Mouse (Mus musculus) CH12F3 (cell line): Measurements from ENCODE around the gene Gm20388.

Experiments
- in situ Hi-C: fragments of 300-500 bp; cut with MboI; formaldehyde crosslinking; loops from 2 replicates; pipeline ENCODE4 v1.14.3; 2020; ENCODE audit warnings: low sequenced_read_pairs

Gene Gm20388

DNA sequence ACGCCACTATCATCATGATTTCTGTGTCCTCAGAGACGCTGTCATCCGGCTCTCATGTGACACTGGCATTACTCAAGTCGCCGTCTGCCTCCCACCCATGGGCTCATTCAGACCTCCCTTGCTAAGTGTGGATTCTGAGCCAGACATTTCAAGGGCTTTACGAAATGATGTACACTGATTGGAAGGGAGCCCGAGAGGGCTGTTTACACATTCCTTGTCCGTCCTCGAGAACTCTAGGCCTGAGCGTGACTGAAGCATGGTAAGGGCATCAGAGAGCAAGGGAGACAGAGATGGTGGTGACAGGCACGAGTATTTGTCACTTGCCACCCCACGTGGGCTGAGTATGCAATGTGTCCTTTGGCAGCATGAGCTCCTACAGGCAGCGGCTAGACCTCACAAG lies 4271.6 kb downstream of the Gm20388 start:
- in situ Hi-C loops = no loop called here

- in situ Hi-C loops = no loop called here
These were observed 4273.4 kb downstream of the Gm20388 start for GRCm38 (mm10) chr8:124184078-124184477.

- in situ Hi-C loops = no loop called here
These were observed 4273.9 kb downstream of the Gm20388 start for GRCm38 (mm10) chr8:124184507-124184906.

GRCm38 (mm10) chr8:124185081-124185480 lies 4274.4 kb downstream of the Gm20388 start:
- in situ Hi-C loops = no loop called here

GRCm38 (mm10) chr8:124190388-124190787 lies 4279.7 kb downstream of the Gm20388 start:
- in situ Hi-C loops = no loop called here

- in situ Hi-C loops = no loop called here
These were observed 4281.6 kb downstream of the Gm20388 start for GRCm38 (mm10) chr8:124192242-124192641.

GRCm38 (mm10) chr8:124192976-124193375 lies 4282.3 kb downstream of the Gm20388 start:
- in situ Hi-C loops = no loop called here

- in situ Hi-C loops = no loop called here
These were observed 4283.4 kb downstream of the Gm20388 start for GRCm38 (mm10) chr8:124193992-124194391.

GRCm38 (mm10) chr8:124196195-124196594 lies 4285.6 kb downstream of the Gm20388 start:
- in situ Hi-C loops = no loop called here

DNA sequence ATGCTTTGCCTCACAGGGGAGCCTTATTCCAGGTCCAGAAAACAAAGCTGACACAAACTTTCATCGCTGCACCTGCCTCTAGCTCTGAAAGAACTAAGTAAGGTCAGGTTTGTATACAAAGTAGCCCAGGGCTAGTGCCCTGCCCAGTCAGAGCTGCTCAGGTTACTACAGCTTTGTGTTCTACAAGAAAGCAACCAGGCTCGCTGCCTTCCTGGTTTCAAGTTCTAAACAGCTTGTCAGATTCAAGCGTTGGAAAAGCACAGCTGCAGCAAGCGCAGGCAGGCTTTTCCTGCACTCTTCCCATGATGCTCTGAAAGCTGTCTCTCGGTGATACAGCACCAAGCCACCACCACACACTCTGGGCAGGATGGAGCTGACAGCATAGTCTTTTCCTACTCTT lies 4286.2 kb downstream of the Gm20388 start:
- in situ Hi-C loops = no loop called here

DNA sequence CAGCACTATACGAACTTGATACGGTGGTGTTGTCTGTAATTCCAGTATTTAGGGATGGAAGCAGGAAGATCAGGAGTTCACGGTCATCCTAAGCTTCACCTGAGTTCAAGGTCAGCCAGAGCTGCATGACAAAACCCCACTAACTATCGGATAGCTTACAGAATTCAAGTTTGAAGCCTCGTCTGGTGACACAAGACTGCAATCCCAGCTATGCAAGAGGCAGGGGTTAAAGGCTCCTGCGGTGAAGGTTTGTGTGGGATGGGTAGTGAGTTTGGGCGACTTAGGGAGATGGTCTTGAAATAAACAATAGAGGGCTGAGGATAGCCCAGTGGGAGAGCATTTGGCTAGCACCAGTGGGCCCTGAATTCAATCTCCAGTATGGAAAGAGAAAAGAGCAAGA lies 4287.6 kb downstream of the Gm20388 start:
- in situ Hi-C loops = no loop called here

- in situ Hi-C loops = no loop called here
These were observed 4289.8 kb downstream of the Gm20388 start for GRCm38 (mm10) chr8:124200400-124200799.

GRCm38 (mm10) chr8:124201706-124202105 lies 4291.1 kb downstream of the Gm20388 start:
- in situ Hi-C loops = no loop called here

- in situ Hi-C loops = no loop called here
These were observed 4292.3 kb downstream of the Gm20388 start for GRCm38 (mm10) chr8:124202895-124203294.

- in situ Hi-C loops = no loop called here
These were observed 4293.5 kb downstream of the Gm20388 start for GRCm38 (mm10) chr8:124204001-124204601.

DNA sequence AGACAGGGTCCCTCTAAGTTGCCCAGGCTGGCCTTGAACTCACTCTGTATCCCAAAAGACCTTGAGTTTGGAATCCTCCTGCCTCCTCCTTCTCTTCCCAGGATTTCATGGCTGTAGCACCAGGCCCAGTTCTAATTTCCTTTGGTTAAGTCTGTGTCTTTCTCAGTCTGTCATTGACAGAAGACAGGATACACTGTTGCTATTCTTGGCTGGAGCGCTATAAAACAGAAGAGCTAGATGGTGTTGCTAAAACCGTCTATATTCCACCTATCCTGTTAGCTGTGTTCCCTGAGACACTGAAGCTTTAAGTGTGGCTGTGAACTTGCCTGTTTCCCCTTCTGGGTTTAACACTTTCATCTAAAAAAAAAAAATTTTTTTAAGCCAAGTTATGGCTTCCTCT lies 4301.5 kb downstream of the Gm20388 start:
- in situ Hi-C loops = no loop called here

- in situ Hi-C loops = no loop called here
These were observed 4306.3 kb downstream of the Gm20388 start for GRCm38 (mm10) chr8:124216951-124217350.

DNA sequence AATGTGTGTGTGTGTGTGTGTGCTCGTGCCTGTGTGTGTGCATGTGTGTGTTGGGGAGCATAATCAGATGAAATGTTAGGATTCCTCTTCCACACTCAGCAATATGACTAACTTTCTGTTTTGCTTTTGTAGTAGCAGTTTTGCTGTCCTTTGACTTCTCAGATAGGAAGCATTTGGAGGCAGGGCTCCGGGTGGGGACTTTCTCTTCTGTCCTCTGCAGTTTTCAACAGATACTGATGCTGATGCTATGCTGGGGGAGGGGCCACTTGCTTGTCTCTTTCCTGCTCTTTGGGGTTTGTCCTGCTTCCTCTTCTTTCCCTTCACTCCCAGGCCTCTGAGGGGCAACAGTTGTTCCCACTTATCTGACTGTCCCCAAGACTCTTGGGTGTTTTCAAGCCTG lies 4319.2 kb downstream of the Gm20388 start:
- in situ Hi-C loops = no loop called here

DNA sequence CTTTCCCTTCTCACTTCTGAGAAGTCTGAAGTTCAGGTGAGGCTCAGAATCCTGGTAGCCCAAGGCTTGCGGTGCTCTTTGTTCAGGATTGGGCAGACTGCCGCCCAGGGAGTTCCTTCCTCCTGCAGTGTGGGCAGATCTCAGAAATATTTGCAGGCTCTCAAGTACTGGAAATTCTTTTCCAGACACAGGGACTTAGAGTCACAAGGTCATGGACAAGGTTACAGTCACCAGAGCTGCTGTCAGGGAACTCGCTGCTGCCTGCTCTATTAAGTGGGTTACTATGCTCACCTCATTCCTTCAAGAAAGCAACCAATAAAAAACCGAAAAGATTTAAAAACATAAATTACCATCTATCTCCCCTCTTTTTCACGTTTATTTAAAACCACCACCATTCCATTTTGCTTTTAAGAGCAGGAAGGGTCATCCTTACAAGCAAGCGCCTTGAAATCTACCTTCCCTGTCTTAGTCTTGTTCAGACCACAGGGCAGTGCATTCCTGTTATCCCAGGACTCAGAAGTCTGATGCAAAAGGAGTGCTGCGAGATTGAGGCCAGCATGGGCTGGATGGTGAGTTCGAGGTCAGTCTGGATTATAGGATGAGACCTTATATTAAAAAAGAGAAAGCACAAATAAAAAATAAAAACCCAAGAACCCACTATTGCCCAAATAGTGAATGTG lies 4320.0 kb downstream of the Gm20388 start:
- in situ Hi-C loops = no loop called here

DNA sequence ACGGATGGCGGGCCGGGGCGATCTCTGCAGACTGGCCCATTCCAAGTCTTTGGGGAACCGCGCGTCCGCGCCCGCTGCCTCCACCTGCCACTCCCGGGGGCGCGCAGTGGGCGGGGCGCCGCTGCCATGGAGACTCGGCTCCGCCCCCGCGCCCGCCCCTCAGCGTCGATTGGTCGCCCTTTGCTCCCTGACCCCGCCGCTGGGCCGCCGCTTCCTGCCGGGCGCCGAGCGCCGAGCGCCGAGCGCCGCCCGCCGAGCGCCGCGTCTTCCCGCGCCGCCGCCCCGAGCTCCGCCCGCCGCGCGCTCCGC lies 4320.5 kb downstream of the Gm20388 start, which contains the start of gene Galnt2:
Galnt2 (plus strand) TSS at position 216 of the 309 bp plus-strand sequence.
- in situ Hi-C loops = no loop called here

- in situ Hi-C loops = no loop called here
These were observed 4321.0 kb downstream of the Gm20388 start for GRCm38 (mm10) chr8:124231485-124232279.

- in situ Hi-C loops = no loop called here
These were observed 4321.6 kb downstream of the Gm20388 start for GRCm38 (mm10) chr8:124232280-124232600.
